Mouse (Mus musculus): Measurements from ENCODE around the gene Ccdc148. TPM values are rescaled to one million over a fixed set of nuclear protein-coding genes. Genes with fewer than 3 reads are reported as not detected.

Ccdc148 gene
- total RNA-seq (2021) = 10 to 100 TPM; 10.6 to 11.4 TPM
- long read RNA-seq, experiment 1, full-length matches to known transcripts = 1 of 1 reads
- long read RNA-seq, experiment 1, partial matches to known transcripts = 0 of 1 reads
- long read RNA-seq, experiment 1, other reads (novel, unspliced or antisense) = 0 of 1 reads
- long read RNA-seq, experiment 2, full-length matches to known transcripts = 1 of 2 reads
- long read RNA-seq, experiment 2, partial matches to known transcripts = 0 of 2 reads
- long read RNA-seq, experiment 2, other reads (novel, unspliced or antisense) = 1 of 2 reads

- DNase-seq (ENCODE audit: low spot score in 2 of 2) = peak; percentile 92 to 95
- intact Hi-C loops (cut with DNase I) = loop anchor here (5.0 kb wide), 3 partner anchors 152 to 277 kb away; no protein-coding TSS in a partner anchor
These were observed at the start of gene Ccdc148, which contains the start of gene Pkp4 for GRCm38 (mm10) chr2:59160605-59160963. Ccdc148 (minus strand) TSS chr2:59160683. Pkp4 (plus strand) TSS chr2:59160850.

GRCm38 (mm10) chr2:59208276-59208675, 47.8 kb upstream of the Ccdc148 start:
- no peak for DNase-seq (ENCODE audit: low spot score in 2 of 2)
- intact Hi-C loops (cut with DNase I) = no loop called here

GRCm38 (mm10) chr2:59207725-59208124, 47.2 kb upstream of the Ccdc148 start:
- no peak for DNase-seq (ENCODE audit: low spot score in 2 of 2)
- intact Hi-C loops (cut with DNase I) = no loop called here

- intact Hi-C loops (cut with DNase I) = no loop called here
- DNase-seq (ENCODE audit: low spot score in 2 of 2) = no peak
These were observed 46.8 kb upstream of the Ccdc148 start for GRCm38 (mm10) chr2:59207240-59207639.

GRCm38 (mm10) chr2:59206190-59206589, 45.7 kb upstream of the Ccdc148 start:
- intact Hi-C loops (cut with DNase I) = no loop called here

GRCm38 (mm10) chr2:59205092-59205491, 44.6 kb upstream of the Ccdc148 start:
- intact Hi-C loops (cut with DNase I) = no loop called here
- no peak for DNase-seq (ENCODE audit: low spot score in 2 of 2)

More at GRCm38 (mm10) chr2:59206190-59206589, 45.7 kb upstream of the Ccdc148 start:
- DNase-seq (ENCODE audit: low spot score in 2 of 2) = no peak

GRCm38 (mm10) chr2:59203627-59204425, 43.3 kb upstream of the Ccdc148 start:
- intact Hi-C loops (cut with DNase I) = no loop called here
- DNase-seq (ENCODE audit: low spot score in 2 of 2) = no peak

- DNase-seq (ENCODE audit: low spot score in 2 of 2) = no peak
- intact Hi-C loops (cut with DNase I) = no loop called here
These were observed 42.4 kb upstream of the Ccdc148 start for GRCm38 (mm10) chr2:59202930-59203329.

GRCm38 (mm10) chr2:59200511-59200910, 40.0 kb upstream of the Ccdc148 start:
- intact Hi-C loops (cut with DNase I) = no loop called here
- DNase-seq (ENCODE audit: low spot score in 2 of 2) = no peak

- DNase-seq (ENCODE audit: low spot score in 2 of 2) = no peak
- intact Hi-C loops (cut with DNase I) = no loop called here
These were observed 39.0 kb upstream of the Ccdc148 start for GRCm38 (mm10) chr2:59199476-59199976.

GRCm38 (mm10) chr2:59197156-59197555, 36.7 kb upstream of the Ccdc148 start:
- no peak for DNase-seq (ENCODE audit: low spot score in 2 of 2)
- intact Hi-C loops (cut with DNase I) = no loop called here

- DNase-seq (ENCODE audit: low spot score in 2 of 2) = no peak
- intact Hi-C loops (cut with DNase I) = no loop called here
These were observed 32.6 kb upstream of the Ccdc148 start for GRCm38 (mm10) chr2:59193117-59193516.

- intact Hi-C loops (cut with DNase I) = no loop called here
- DNase-seq (ENCODE audit: low spot score in 2 of 2) = no peak
These were observed 31.0 kb upstream of the Ccdc148 start for GRCm38 (mm10) chr2:59191466-59191865.

GRCm38 (mm10) chr2:59190186-59190585, 29.7 kb upstream of the Ccdc148 start:
- DNase-seq (ENCODE audit: low spot score in 2 of 2) = no peak
- intact Hi-C loops (cut with DNase I) = no loop called here

GRCm38 (mm10) chr2:59189661-59190185, 29.2 kb upstream of the Ccdc148 start:
- intact Hi-C loops (cut with DNase I) = no loop called here
- no peak for DNase-seq (ENCODE audit: low spot score in 2 of 2)

- intact Hi-C loops (cut with DNase I) = no loop called here
- no peak for DNase-seq (ENCODE audit: low spot score in 2 of 2)
These were observed 27.8 kb upstream of the Ccdc148 start for GRCm38 (mm10) chr2:59188306-59188705.

GRCm38 (mm10) chr2:59186966-59187365, 26.5 kb upstream of the Ccdc148 start:
- intact Hi-C loops (cut with DNase I) = no loop called here
- no peak for DNase-seq (ENCODE audit: low spot score in 2 of 2)

- intact Hi-C loops (cut with DNase I) = no loop called here
- DNase-seq (ENCODE audit: low spot score in 2 of 2) = no peak
These were observed 25.6 kb upstream of the Ccdc148 start for GRCm38 (mm10) chr2:59186122-59186521.

GRCm38 (mm10) chr2:59184107-59185064, 23.9 kb upstream of the Ccdc148 start:
- no peak for DNase-seq (ENCODE audit: low spot score in 2 of 2)
- intact Hi-C loops (cut with DNase I) = no loop called here

All from left cerebral cortex, postnatal 14 days (tissue).